Mouse (Mus musculus): ENCODE data around the gene Cdca7l. TPM values are rescaled to one million over a fixed set of nuclear protein-coding genes. Genes with fewer than 3 reads are reported as not detected.

Gene Cdca7l
- polyA plus RNA-seq, 1 experiment from 2014 or later, result 12.8 TPM

DNA sequence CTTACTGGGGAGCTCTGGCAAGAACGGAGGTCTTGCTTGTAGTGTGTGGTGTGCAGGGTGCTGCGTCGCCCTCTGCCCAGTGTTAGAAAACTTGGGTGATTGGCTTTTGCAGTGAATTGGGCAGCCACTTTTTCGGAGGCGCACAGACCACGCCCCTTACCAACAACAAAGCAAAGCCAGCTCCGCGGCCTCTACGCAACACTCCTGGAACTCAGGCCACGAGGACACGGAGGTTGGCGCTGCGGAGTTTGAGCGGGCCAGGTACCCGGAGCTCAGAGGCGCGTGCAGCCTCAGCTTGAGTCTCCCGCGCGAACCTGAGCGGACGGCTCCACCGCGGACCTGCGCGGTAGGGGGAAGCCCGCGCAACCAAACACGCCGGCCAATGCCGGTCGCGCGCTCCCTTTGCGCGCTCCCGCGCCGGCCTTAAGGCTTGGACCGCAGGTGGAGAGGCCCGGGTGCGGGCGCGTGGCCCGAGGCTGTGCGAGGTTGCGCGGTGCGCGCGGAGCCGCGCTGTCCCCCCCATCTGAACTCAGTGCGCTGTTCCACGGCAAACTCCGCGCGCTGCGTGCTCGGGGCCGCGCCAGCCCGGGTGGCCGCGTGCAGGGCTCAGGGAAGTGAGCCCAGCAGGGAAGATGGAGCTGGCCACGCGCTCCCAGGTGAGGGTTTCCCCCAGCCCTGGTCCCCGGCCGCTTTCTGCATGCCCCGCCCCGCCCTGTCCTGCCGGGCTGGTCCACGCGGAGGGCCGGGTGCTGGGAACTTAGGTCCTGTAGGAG lies 39.4 kb downstream of the Cdca7l start:
- Histone ChIP-seq H3K9me3 (replicated peaks; ENCODE audit: control insufficient read depth, low read length) (no peaks in the 10 kb centered on the region), H3K27ac (ENCODE audit: low read length) (peak overlapping the region; percentile 59), H3K4me2 (ENCODE audit: low read depth, low read length) (peak overlapping the region; percentile 88), H3K4me3 (ENCODE audit: low read depth, low read length) (peak overlapping the region; percentile 80), H3K4me1 (ENCODE audit: control insufficient read depth, low read depth, low read length) (peaks cover 7% of the 10 kb centered on the region), H3K36me3 (ENCODE audit: control insufficient read depth, insufficient read depth) (no peaks in the 10 kb centered on the region), H3K27me3 (ENCODE audit: control insufficient read depth, insufficient read depth, low read depth, low read length) (no peaks in the 10 kb centered on the region), H3K9ac (ENCODE audit: low read depth, low read length) (peak overlapping the region; percentile 74)
- ATAC-seq (ENCODE audit: low read depth), result peak; percentile 89
- WGBS (ENCODE audit: insufficient replicate concordance), result under 1% methylated on average over 75 of the region's 75 CpGs

DNA sequence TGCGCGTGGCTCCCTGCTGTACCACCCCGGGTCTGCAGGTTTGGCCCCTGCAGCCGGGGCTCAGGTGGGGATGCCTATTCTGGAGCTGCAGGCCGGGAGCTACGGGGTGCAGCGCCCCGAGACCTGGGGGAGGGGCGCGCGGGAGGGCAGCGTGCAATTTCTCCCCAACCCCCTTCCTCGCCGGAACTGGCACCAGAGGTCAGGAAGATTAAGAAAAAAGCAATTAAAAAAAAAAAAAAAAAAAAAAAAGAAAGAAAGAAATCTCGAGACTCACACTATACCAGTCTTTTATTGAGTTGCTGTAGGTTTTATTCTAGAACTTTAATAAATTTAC lies 40.0 kb downstream of the Cdca7l start:
- Histone ChIP-seq H3K27ac (ENCODE audit: low read length) (no peak overlapping the region), H3K4me3 (ENCODE audit: low read depth, low read length) (peak overlapping the region; percentile 80), H3K4me2 (ENCODE audit: low read depth, low read length) (peak overlapping the region; percentile 88), H3K36me3 (ENCODE audit: control insufficient read depth, insufficient read depth) (no peaks in the 10 kb centered on the region), H3K4me1 (ENCODE audit: control insufficient read depth, low read depth, low read length) (peaks cover 7% of the 10 kb centered on the region), H3K9me3 (replicated peaks; ENCODE audit: control insufficient read depth, low read length) (no peaks in the 10 kb centered on the region), H3K9ac (ENCODE audit: low read depth, low read length) (peak overlapping the region; percentile 74), H3K27me3 (ENCODE audit: control insufficient read depth, insufficient read depth, low read depth, low read length) (no peaks in the 10 kb centered on the region)
- no peak for ATAC-seq (ENCODE audit: low read depth)
- whole genome bisulfite sequencing (ENCODE audit: insufficient replicate concordance), result 0% methylated on average over 15 of the region's 15 CpGs

DNA sequence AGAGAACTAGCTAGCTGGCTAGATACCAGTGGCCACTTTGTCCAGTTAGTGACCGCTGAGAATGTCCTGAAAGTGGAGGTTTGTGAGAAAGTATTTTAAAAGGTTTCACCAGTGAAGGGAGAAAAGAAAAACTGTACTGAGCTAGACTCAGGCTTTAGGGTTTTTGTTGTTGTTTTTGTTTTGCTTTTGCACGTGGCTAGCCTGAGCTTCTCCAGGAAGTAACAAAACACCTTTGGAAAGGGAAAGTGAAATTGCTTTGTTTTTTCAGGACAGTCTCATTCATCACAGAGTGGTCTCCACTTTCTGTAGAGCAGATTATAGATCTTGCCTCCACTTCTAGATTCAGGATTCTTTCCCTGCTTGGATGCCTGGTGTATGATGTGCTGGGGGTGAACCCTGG lies 40.8 kb downstream of the Cdca7l start:
- no peak overlapping the region for H3K27ac ChIP-seq (ENCODE audit: low read length)
- ATAC-seq (ENCODE audit: low read depth), result no peak
- peak overlapping the region; percentile 88 for H3K4me2 ChIP-seq (ENCODE audit: low read depth, low read length)
- no peaks in the 10 kb centered on the region for H3K9me3 ChIP-seq (replicated peaks; ENCODE audit: control insufficient read depth, low read length)
- no peak overlapping the region for H3K9ac ChIP-seq (ENCODE audit: low read depth, low read length)
- peak overlapping the region; percentile 80 for H3K4me3 ChIP-seq (ENCODE audit: low read depth, low read length)
- H3K27me3 ChIP-seq (ENCODE audit: control insufficient read depth, insufficient read depth, low read depth, low read length), result no peaks in the 10 kb centered on the region
- H3K36me3 ChIP-seq (ENCODE audit: control insufficient read depth, insufficient read depth), result no peaks in the 10 kb centered on the region
- peaks cover 7% of the 10 kb centered on the region for H3K4me1 ChIP-seq (ENCODE audit: control insufficient read depth, low read depth, low read length)
- WGBS (ENCODE audit: insufficient replicate concordance), result 21% methylated on average over 2 of the region's 2 CpGs

DNA sequence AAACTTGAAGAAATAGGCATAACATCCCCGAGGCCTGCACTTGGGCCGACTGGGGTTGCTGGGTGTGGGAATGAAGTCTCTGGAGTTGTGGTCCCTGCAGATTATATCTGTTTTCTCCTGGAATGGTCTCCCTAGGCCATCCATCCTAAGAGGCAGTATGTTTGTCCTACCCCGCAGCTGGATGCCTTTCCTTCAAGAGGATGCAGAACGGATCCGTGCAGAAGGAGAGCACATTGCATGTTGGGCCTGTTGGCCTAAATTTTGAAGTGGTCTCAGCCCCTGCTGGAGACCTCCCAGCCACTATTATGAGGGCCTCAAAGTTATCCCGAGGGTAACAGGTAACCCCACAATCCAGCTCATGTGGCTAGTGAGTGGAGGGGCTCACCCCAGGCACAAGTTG lies 44.5 kb downstream of the Cdca7l start:
- Histone ChIP-seq H3K27me3 (ENCODE audit: control insufficient read depth, insufficient read depth, low read depth, low read length) (no peaks in the 10 kb centered on the region), H3K9me3 (replicated peaks; ENCODE audit: control insufficient read depth, low read length) (no peaks in the 10 kb centered on the region), H3K36me3 (ENCODE audit: control insufficient read depth, insufficient read depth) (no peaks in the 10 kb centered on the region), H3K4me1 (ENCODE audit: control insufficient read depth, low read depth, low read length) (peaks cover 4% of the 10 kb centered on the region), H3K4me3 (ENCODE audit: low read depth, low read length) (no peak overlapping the region), H3K9ac (ENCODE audit: low read depth, low read length) (no peak overlapping the region), H3K4me2 (ENCODE audit: low read depth, low read length) (no peak overlapping the region), H3K27ac (ENCODE audit: low read length) (no peak overlapping the region)
- WGBS (ENCODE audit: insufficient replicate concordance), result 81% methylated on average over 6 of the region's 6 CpGs
- no peak for ATAC-seq (ENCODE audit: low read depth)

DNA sequence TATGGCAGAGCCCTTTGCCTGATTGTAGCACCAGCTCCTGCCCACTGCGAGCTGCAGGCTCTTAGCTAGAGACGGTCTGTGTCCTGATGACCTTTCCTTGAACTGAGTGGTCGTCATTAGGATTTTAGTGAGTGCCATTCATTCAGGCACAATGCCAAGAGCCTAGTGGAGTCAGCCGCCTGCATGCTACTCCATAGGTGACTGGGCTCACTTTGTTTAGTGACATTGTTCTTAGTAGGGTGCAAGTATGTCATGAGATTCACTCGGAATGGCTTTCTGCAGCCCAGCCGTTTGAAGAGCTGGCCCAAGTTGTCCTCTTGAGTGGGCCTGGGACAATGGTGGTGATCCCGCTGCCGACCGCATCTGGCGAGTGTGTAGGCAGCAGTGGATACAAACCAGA lies 46.4 kb downstream of the Cdca7l start:
- no peaks in the 10 kb centered on the region for H3K36me3 ChIP-seq (ENCODE audit: control insufficient read depth, insufficient read depth)
- H3K27ac ChIP-seq (ENCODE audit: low read length), result no peak overlapping the region
- H3K9me3 ChIP-seq (replicated peaks; ENCODE audit: control insufficient read depth, low read length), result no peaks in the 10 kb centered on the region
- WGBS (ENCODE audit: insufficient replicate concordance), result 72% methylated on average over 10 of the region's 10 CpGs
- ATAC-seq (ENCODE audit: low read depth), result no peak
- no peak overlapping the region for H3K9ac ChIP-seq (ENCODE audit: low read depth, low read length)
- H3K4me1 ChIP-seq (ENCODE audit: control insufficient read depth, low read depth, low read length), result no peaks in the 10 kb centered on the region
- H3K4me2 ChIP-seq (ENCODE audit: low read depth, low read length), result no peak overlapping the region
- H3K27me3 ChIP-seq (ENCODE audit: control insufficient read depth, insufficient read depth, low read depth, low read length), result no peaks in the 10 kb centered on the region
- no peak overlapping the region for H3K4me3 ChIP-seq (ENCODE audit: low read depth, low read length)

DNA sequence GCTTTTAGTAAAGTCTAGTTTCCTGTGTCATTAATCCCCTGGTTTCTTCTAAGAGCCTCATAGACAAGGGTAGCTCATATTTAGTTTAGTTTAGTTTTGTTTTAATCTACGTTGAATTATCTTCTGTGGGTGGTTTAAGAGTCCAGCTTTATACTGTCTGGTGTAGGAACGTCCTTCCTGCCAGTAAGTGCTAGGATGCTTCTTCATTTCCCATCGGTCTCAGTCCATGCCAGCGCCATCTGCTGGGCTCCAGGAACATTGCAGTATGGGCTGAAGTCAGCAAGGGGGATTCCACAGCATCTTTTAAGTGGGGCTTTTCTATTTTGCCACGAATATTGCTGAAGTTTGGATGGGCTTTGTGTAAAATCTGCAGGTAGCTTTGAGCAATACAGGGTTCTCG lies 49.2 kb downstream of the Cdca7l start:
- ATAC-seq (ENCODE audit: low read depth), result no peak
- H3K9me3 ChIP-seq (replicated peaks; ENCODE audit: control insufficient read depth, low read length), result no peaks in the 10 kb centered on the region
- no peak overlapping the region for H3K4me3 ChIP-seq (ENCODE audit: low read depth, low read length)
- no peak overlapping the region for H3K27ac ChIP-seq (ENCODE audit: low read length)
- no peak overlapping the region for H3K4me2 ChIP-seq (ENCODE audit: low read depth, low read length)
- no peaks in the 10 kb centered on the region for H3K27me3 ChIP-seq (ENCODE audit: control insufficient read depth, insufficient read depth, low read depth, low read length)
- no peak overlapping the region for H3K9ac ChIP-seq (ENCODE audit: low read depth, low read length)
- no peaks in the 10 kb centered on the region for H3K4me1 ChIP-seq (ENCODE audit: control insufficient read depth, low read depth, low read length)
- H3K36me3 ChIP-seq (ENCODE audit: control insufficient read depth, insufficient read depth), result no peaks in the 10 kb centered on the region
- 22% methylated on average over 6 of the region's 6 CpGs for WGBS (ENCODE audit: insufficient replicate concordance)

DNA sequence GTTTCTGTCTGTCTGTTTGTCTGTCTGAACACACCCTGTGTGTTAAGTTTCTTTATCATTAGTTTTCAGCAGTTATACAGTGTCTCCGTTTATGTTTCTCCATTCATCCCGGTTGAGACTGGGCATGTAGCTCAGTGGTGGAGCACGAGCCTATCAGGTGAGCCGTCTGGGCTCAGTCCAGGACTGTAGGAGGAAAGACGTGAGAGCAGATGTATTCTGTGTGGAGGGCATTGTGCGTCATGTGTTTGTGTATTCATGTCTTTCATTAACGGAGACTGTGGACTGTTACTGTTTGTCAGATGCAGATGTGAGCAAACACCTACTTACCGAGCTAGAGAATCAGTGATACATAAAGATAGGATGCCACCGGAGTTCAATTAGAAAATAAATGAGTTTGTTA lies 52.9 kb downstream of the Cdca7l start:
- peak overlapping the region; percentile 59; the same call in 1 of the 2 replicates for H3K27ac ChIP-seq (ENCODE audit: low read length)
- no peaks in the 10 kb centered on the region for H3K9me3 ChIP-seq (replicated peaks; ENCODE audit: control insufficient read depth, low read length)
- H3K27me3 ChIP-seq (ENCODE audit: control insufficient read depth, insufficient read depth, low read depth, low read length), result no peaks in the 10 kb centered on the region
- ATAC-seq (ENCODE audit: low read depth), result peak; percentile 70
- H3K36me3 ChIP-seq (ENCODE audit: control insufficient read depth, insufficient read depth), result no peaks in the 10 kb centered on the region
- WGBS (ENCODE audit: insufficient replicate concordance), result 69% methylated on average over 9 of the region's 9 CpGs
- no peaks in the 10 kb centered on the region for H3K4me1 ChIP-seq (ENCODE audit: control insufficient read depth, low read depth, low read length)
- no peak overlapping the region for H3K9ac ChIP-seq (ENCODE audit: low read depth, low read length)
- no peak overlapping the region for H3K4me2 ChIP-seq (ENCODE audit: low read depth, low read length)
- H3K4me3 ChIP-seq (ENCODE audit: low read depth, low read length), result no peak overlapping the region

DNA sequence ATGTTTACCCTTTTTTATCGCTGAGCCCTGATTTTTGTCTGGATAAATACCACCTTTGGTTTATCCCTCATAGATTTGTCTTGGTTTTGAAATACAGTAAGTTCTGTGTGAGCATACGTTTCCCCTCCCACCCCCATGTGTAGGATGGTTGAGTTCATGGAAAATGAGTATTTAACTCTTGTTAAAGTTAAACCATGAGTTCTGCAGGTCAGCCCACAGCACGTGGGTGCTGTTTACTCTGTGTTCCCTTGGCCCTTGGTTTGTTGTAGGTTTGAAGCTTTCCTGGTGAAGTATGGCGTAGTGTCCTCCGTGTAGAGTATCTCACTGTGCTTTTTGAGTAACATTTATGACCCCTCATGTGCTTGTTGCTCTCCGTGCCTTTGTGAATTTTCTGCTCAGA lies 53.8 kb downstream of the Cdca7l start:
- H3K9me3 ChIP-seq (replicated peaks; ENCODE audit: control insufficient read depth, low read length), result no peaks in the 10 kb centered on the region
- peak overlapping the region; percentile 59 for H3K27ac ChIP-seq (ENCODE audit: low read length)

DNA sequence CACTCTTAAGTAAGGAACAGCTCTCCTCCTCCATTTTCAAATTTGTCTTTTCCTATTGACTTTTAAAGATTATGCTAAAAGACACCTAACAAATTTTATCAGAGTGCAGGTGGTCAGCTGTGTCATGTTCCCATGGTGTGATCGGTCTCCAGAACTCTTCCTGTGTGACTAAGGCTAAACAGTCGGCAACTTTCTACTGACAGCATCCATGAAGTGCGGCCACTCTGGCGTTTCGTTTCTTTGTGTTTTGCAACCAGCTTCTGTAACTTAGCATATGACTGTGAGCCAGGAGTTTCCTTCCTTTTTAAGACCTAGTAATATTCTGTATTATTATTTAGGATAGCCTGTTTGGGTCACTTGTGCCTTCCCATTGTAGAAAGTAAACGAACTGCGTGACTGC lies 56.8 kb downstream of the Cdca7l start:
- 60% methylated on average over 7 of the region's 7 CpGs for WGBS (ENCODE audit: insufficient replicate concordance)
- Histone ChIP-seq H3K4me2 (ENCODE audit: low read depth, low read length) (no peak overlapping the region), H3K4me3 (ENCODE audit: low read depth, low read length) (no peak overlapping the region), H3K36me3 (ENCODE audit: control insufficient read depth, insufficient read depth) (no peaks in the 10 kb centered on the region), H3K4me1 (ENCODE audit: control insufficient read depth, low read depth, low read length) (no peaks in the 10 kb centered on the region), H3K9ac (ENCODE audit: low read depth, low read length) (no peak overlapping the region), H3K27ac (ENCODE audit: low read length) (no peak overlapping the region), H3K27me3 (ENCODE audit: control insufficient read depth, insufficient read depth, low read depth, low read length) (no peaks in the 10 kb centered on the region), H3K9me3 (replicated peaks; ENCODE audit: control insufficient read depth, low read length) (no peaks in the 10 kb centered on the region)
- ATAC-seq (ENCODE audit: low read depth), result no peak

More for the DNA sequence above, 53.8 kb downstream of the Cdca7l start:
- 60% methylated on average over 6 of the region's 6 CpGs for WGBS (ENCODE audit: insufficient replicate concordance)
- ATAC-seq (ENCODE audit: low read depth), result peak; percentile 74
- no peak overlapping the region for H3K4me3 ChIP-seq (ENCODE audit: low read depth, low read length)
- 0 out of 2 replicates have a peak overlapping the region, but pooled peaks have one; percentile 17 for H3K4me2 ChIP-seq (ENCODE audit: low read depth, low read length)
- H3K36me3 ChIP-seq (ENCODE audit: control insufficient read depth, insufficient read depth), result no peaks in the 10 kb centered on the region
- no peaks in the 10 kb centered on the region for H3K4me1 ChIP-seq (ENCODE audit: control insufficient read depth, low read depth, low read length)
- H3K9ac ChIP-seq (ENCODE audit: low read depth, low read length), result no peak overlapping the region
- H3K27me3 ChIP-seq (ENCODE audit: control insufficient read depth, insufficient read depth, low read depth, low read length), result no peaks in the 10 kb centered on the region
